Mouse (Mus musculus) cerebellum, adult 18-20 months (tissue): ENCODE data around the gene Olfr1317.

ENCODE experiments used
- DNase-seq, 2 experiments: peaks; one replicate each; pipeline ENCODE4 v3.0.0; 2021

Gene Olfr1317

DNA sequence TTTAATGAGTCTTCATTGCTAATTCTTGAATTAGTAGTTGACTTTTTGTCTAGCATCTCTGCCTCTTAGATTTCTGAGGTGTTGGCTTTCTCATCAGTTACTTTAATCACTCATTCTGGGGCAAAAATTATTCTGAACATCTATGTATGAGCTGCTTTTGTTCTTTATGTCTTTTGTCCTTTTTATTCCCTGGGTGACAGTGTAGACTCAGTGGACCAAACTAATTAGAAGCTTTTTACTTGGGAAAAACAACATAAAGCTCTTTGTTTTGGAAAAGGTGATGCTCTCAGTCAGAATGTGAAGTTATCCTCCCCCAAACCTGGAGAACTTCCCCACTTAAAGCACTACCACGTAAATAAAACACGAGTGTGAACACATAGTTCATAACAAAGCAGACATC is at the start of gene Olfr1317:
TSS of gene Olfr1317 (plus strand) at position 301 of the 400 bp plus-strand sequence.
- DNase-seq: no peak

GRCm38 (mm10) chr2:112096681-112097080 is 43.4 kb upstream of the Olfr1317 start, which contains the start of gene Olfr1314:
TSS of gene Olfr1314 (minus strand) at chr2:112096781.
- DNase-seq: no peak

GRCm38 (mm10) chr2:112115340-112115739 is 24.8 kb upstream of the Olfr1317 start, which contains the start of gene Olfr1315-ps1:
TSS of gene Olfr1315-ps1 (minus strand) at chr2:112115440.
- no peak for DNase-seq

- no peak for DNase-seq
Measured at GRCm38 (mm10) chr2:112134877-112135276, 5.3 kb upstream of the Olfr1317 start, which contains the start of gene Olfr1316. TSS of gene Olfr1316 (minus strand) at chr2:112134977.

DNA sequence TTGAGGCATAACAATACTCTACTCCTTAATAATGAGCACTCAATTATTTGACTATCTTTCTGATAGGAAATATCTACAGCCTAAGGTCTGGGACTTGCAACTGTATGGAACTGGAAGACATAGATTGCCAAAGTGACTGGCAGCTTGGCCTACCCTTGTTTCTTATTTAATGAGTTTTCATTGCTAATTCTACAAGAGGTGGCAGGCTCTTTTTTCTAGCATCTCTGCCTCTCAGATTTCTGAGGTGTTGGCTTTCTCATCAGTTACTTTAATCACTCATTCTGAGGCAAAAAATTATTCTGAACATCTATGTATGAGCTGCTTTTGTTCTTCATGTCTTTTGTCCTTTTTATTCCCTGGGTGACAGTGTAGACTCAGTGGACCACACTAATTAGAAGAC is 13.8 kb downstream of the Olfr1317 start, which contains the start of gene Olfr1318:
TSS of gene Olfr1318 (plus strand) at position 301 of the 400 bp plus-strand sequence.
- no peak for DNase-seq
